Mouse (Mus musculus) thymus, adult 2 months (tissue): ENCODE measurements around the gene Herc1. TPM values are rescaled to one million over a fixed set of nuclear protein-coding genes. Genes with fewer than 3 reads are reported as not detected.
"Not testable (repeated sequence)": the region's sequence is repeated elsewhere in the genome, so short reads cannot be mapped to it uniquely, and the experiment has no call there.

Experiments
- DNase-seq: peaks from one replicate; pipeline ENCODE4 v3.0.0; 2021
- H3K27ac ChIP-seq: fragments of 200-500 bp; 2 replicates; pipeline ENCODE4 v1.5.1; 2012; ENCODE audit warnings: low read length, control low read depth; ENCODE audit not compliant: control insufficient read depth, insufficient read depth
- H3K27me3 ChIP-seq: fragments of 200-500 bp; 2 replicates; pipeline ENCODE4 v1.6.1; 2012; ENCODE audit warnings: mild to moderate bottlenecking, low read length, moderate library complexity, mixed read lengths; ENCODE audit not compliant: control insufficient read depth, insufficient read depth
- H3K36me3 ChIP-seq: fragments of 200-500 bp; 2 replicates; pipeline ENCODE4 v1.6.1; 2012; ENCODE audit warnings: mild to moderate bottlenecking, low read length, moderate library complexity; ENCODE audit not compliant: control insufficient read depth, insufficient read depth
- H3K4me1 ChIP-seq: fragments of 200-500 bp; replicated peaks from 2 replicates; pipeline ENCODE4 v1.6.1; 2012; ENCODE audit warnings: low read length; ENCODE audit not compliant: control insufficient read depth, insufficient read depth
- H3K4me3 ChIP-seq: fragments of 200-500 bp; 2 replicates; pipeline ENCODE4 v1.5.1; 2012; ENCODE audit warnings: mild to moderate bottlenecking, low read length, control low read depth, moderate library complexity; ENCODE audit not compliant: control insufficient read depth, insufficient read depth
- CTCF ChIP-seq: fragments of 200-500 bp; IDR thresholded peaks from 2 replicates; pipeline ENCODE4 v1.5.1; 2012; ENCODE audit warnings: mild to moderate bottlenecking, control low read depth, low read length, moderate library complexity, borderline replicate concordance; ENCODE audit not compliant: control insufficient read depth, poor library complexity, insufficient read depth; ENCODE audit errors: extremely low read depth
- POLR2A ChIP-seq: fragments of 200-500 bp; IDR thresholded peaks from 2 replicates; pipeline ENCODE4 v1.6.1; 2012; ENCODE audit warnings: mild to moderate bottlenecking, low read length, control low read depth, moderate library complexity; ENCODE audit not compliant: control insufficient read depth, poor library complexity, insufficient read depth; ENCODE audit errors: extremely low read depth
- WGBS: fragments of 180-500 bp; shearing (Covaris S2); methylation state at CpG from one replicate; pipeline ENCODE4 v1.1.7; 2018; 5-methylcytosine and 5-hydroxymethylcytosine counted together
- polyA plus RNA-seq: library from polyadenylated mRNA; depleted of rRNA; stranded (reverse); fragments of >200 nt; gene quantifications from 2 replicates; pipeline ENCODE4 v1.2.3, GENCODE M21; 2012

Gene Herc1
- polyA plus RNA-seq, 1 experiment: 28.6 TPM

DNA sequence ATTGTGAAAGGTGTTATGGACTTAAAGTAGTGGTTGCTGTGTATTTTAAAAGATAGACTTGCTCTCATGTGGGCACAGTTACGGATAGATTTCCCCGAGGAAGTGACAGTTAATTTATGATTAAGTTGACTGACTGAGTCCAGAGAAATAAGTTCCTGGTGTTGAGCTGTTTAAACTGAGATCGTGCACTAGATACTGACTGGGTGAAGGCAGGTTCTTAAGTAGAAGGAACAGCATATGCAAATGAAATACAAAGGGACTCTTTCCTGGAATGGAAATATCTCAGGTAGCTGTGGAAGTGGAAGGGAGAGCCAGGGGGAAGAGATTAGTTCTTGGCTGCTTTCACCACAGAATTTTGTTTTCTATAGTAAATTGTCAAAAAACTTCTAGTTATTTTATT, 20.6 kb downstream of the Herc1 start:
- Histone ChIP-seq H3K4me3 (no peak overlapping the region), H3K27me3 (no peaks in the 10 kb centered on the region), H3K27ac (no peak overlapping the region), H3K36me3 (peaks cover 14% of the 10 kb centered on the region; the same call in 1 of the 2 replicates), H3K4me1 (no peaks in the 10 kb centered on the region)
- no peak for TF ChIP-seq POLR2A
- no peak for TF ChIP-seq CTCF
- WGBS: 58% methylated on average over 3 of the region's 3 CpGs
- no peak for DNase-seq

DNA sequence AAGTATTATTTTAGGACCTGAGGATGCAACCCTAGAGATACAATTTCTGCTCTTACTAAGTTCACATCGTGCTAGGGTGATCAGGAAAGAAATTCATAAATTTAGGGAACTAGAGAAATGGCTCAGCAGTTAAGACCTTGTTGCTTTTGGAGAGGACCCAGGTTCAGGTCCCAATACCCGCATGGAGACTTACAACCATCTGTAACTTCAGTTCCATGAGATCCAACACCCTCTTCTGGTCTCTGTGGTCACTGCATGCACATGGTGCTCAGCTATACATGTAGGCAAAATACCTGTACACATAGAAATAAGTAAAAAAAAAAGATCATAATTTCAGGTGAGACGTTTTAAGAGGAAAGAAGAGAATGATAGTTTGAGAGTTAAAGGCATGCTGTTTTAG, 23.2 kb downstream of the Herc1 start:
- Histone ChIP-seq H3K4me3 (no peak overlapping the region), H3K4me1 (no peaks in the 10 kb centered on the region), H3K27ac (no peak overlapping the region), H3K27me3 (no peaks in the 10 kb centered on the region), H3K36me3 (peaks cover 14% of the 10 kb centered on the region; the same call in 1 of the 2 replicates)
- no peak for DNase-seq
- TF ChIP-seq POLR2A (no peak), CTCF (no peak)
- WGBS: 99% methylated on average over 3 of the region's 3 CpGs

DNA sequence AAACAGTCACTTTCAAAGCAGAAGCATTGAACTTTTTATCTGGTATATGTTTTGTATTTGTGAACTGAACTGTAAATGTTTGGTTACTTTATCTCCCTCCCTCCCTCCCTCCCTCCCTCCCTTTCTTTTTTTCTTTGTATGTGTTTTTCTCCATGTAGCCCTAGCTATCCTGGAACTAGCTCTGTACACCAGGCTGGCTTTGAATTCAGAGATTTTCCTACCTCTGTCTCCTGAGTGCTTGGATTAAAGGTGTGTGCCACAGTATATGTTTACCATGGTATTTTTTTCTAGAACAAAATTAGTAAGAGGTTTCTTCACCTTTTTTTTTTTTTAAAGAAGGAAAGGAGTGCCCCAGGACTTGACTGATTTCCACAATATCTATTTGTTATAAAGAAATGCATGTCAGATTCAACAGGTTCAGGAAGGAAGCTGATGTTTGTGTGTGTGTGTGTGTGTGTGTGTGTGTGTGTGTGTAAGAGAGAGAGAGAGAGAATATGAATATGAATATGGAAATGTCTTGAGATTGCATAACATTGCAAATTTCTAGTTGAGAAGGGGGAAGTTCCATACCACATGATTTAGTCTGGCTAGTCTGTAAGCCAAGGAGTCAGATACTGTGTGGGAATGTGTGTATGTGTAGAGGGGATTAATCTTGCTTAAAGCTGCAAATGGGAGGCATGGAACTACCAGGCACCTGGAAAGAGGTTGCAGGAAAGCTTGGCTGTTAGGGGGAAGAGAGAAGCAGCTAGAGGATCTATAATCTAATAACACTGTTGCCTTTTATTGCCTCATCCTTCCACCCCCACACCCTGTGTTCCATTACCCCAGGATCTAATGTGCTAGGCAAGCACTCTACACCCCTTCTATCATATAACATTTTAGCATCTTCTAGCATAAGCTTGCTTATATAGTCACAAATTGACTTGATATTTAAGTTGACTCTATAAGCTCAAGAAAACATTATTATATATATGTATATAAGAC, 24.5 kb downstream of the Herc1 start:
- H3K4me3 ChIP-seq: no peak overlapping the region

DNA sequence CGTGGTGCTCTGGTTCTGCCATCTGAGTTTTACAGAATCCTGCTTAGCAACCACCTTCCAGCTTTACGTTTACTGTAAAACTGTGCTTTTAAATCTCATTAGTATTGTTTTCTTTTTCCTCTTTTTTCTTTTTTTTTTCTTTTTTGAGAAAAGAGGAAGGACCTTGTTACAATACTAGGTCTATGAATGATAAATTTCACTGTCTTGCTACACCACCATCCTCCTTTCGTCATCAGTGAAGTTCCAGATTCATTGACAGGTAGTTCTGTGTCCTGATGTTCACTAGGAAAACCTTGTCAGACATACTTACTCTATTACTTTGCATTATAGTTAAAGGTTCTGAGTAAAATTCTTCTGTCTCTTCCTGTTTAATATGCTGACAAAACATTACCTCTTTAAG, 33.2 kb downstream of the Herc1 start:
- no peak overlapping the region for H3K27ac ChIP-seq
- peaks cover 13% of the 10 kb centered on the region for H3K36me3 ChIP-seq
- 89% methylated on average over 3 of the region's 3 CpGs for whole genome bisulfite sequencing
- no peak for DNase-seq
- TF ChIP-seq POLR2A (no peak), CTCF (no peak)
- H3K4me3 ChIP-seq: no peak overlapping the region
- H3K27me3 ChIP-seq: no peaks in the 10 kb centered on the region
- H3K4me1 ChIP-seq: no peaks in the 10 kb centered on the region

More for the DNA sequence above, 24.5 kb downstream of the Herc1 start:
- H3K4me1 ChIP-seq: no peaks in the 10 kb centered on the region
- no peaks in the 10 kb centered on the region for H3K27me3 ChIP-seq
- H3K36me3 ChIP-seq: peaks cover 14% of the 10 kb centered on the region; the same call in 1 of the 2 replicates
- no peak overlapping the region for H3K27ac ChIP-seq
- no peak for TF ChIP-seq CTCF
- no peak for TF ChIP-seq POLR2A
- DNase-seq: no peak

DNA sequence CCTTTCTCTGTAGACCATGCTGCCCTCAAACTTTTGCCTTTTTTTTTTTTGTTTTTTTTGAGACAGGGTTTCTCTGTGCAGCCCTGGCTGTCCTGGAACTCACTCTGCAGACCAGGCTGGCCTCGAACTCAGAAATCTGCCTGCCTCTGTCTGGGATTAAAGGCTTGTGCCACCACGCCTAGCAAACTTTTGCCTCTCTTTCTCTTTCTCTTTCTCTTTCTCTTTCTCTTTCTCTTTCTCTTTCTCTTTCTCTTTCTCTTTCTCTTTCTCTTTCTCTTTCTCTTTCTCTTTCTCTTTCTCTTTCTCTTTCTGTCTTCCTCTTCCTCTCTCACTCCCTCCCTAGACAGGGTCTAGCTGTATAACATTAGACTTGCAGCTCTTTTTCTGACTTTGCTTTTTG, 40.1 kb downstream of the Herc1 start:
- not testable (repeated sequence) for DNase-seq

DNA sequence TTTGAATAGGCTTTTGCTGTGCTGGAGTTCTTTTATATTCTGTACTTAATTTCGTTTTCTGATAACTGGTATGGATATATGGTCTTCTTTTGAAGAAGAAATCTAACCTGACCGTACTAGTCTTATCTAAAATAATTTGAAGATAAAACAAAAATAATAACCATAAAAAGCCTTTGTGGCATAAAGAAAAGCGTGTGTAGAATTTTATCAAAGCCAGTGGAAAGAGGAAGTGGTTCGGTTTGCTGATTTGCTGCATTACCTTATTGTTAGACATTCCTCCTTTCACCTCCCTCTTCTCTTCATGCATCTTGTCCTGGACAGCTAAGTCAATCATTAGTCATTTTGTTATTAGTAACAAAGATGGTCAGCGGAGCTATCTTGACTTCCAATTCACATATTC, 43.1 kb downstream of the Herc1 start:
- Histone ChIP-seq H3K36me3 (peaks cover 28% of the 10 kb centered on the region), H3K4me1 (no peaks in the 10 kb centered on the region), H3K27ac (no peak overlapping the region), H3K4me3 (no peak overlapping the region), H3K27me3 (no peaks in the 10 kb centered on the region)
- no peak for DNase-seq
- WGBS: 42% methylated on average over 5 of the region's 5 CpGs
- no peak for TF ChIP-seq POLR2A
- no peak for TF ChIP-seq CTCF

More for the DNA sequence above, 40.1 kb downstream of the Herc1 start:
- H3K4me3 ChIP-seq, H3K27me3 ChIP-seq, H3K27ac ChIP-seq, H3K4me1 ChIP-seq: not testable (repeated sequence)
- peaks cover 27% of the 10 kb centered on the region for H3K36me3 ChIP-seq
- WGBS: 95% methylated on average over 2 of the region's 2 CpGs
